Mouse (Mus musculus) brown adipose tissue, adult 24 weeks (tissue): ENCODE data around the gene Misp. TPM values are rescaled to one million over a fixed set of nuclear protein-coding genes. Genes with fewer than 3 reads are reported as not detected.

Experiments
- H3K27ac ChIP-seq: fragments of 200-500 bp; replicated peaks from 2 replicates; pipeline ENCODE4 v1.5.1; 2012; ENCODE audit warnings: low read depth, mild to moderate bottlenecking, low read length
- H3K4me1 ChIP-seq: fragments of 200-500 bp; 2 replicates; pipeline ENCODE4 v1.6.1; 2012; ENCODE audit warnings: low read length, mixed read lengths; ENCODE audit not compliant: control insufficient read depth, insufficient read depth, insufficient read length
- H3K4me3 ChIP-seq: fragments of 200-500 bp; 2 replicates; pipeline ENCODE4 v1.5.1; 2012; ENCODE audit warnings: low read depth, mild to moderate bottlenecking, low read length, moderate library complexity; ENCODE audit not compliant: insufficient read depth
- polyA plus RNA-seq: library from polyadenylated mRNA; stranded (reverse); fragments of >200 nt; gene quantifications from 2 replicates; pipeline ENCODE4 v1.2.4, GENCODE M21; 2012; ENCODE audit not compliant: missing spikeins, insufficient read depth, insufficient read length

Gene Misp
- polyA plus RNA-seq, 1 experiment = not detected

GRCm38 (mm10) chr10:79879527-79879926, 58.7 kb downstream of the Misp start:
- Histone ChIP-seq H3K27ac (no peak overlapping the region), H3K4me1 (peaks cover 6% of the 10 kb centered on the region), H3K4me3 (no peak overlapping the region)

Other genes starting within 250 kb of the Misp start
- gene Theg, start 233.7 kb upstream of the Misp start, polyA plus RNA-seq = not detected in 2 replicates
- gene C2cd4c, start 207.0 kb upstream of the Misp start, polyA plus RNA-seq = 0.48 TPM in 1 of 2 replicates, not detected in the other
- 0.92 and 1.7 TPM in 2 replicates for gene Shc2, start 183.1 kb upstream of the Misp start, polyA plus RNA-seq
- 1.2 TPM in 1 of 2 replicates, not detected in the other for gene Odf3l2, start 175.3 kb upstream of the Misp start, polyA plus RNA-seq
- not detected in 2 replicates for gene Madcam1, start 156.4 kb upstream of the Misp start, polyA plus RNA-seq
- gene Tpgs1, start 151.6 kb upstream of the Misp start, polyA plus RNA-seq = 17.0 and 17.6 TPM in 2 replicates
- gene Cdc34, start 138.8 kb upstream of the Misp start, polyA plus RNA-seq = 181 and 274 TPM in 2 replicates
- not detected in 2 replicates for gene Gzmm, start 132.0 kb upstream of the Misp start, polyA plus RNA-seq
- 495 and 669 TPM in 2 replicates for gene Bsg, start 116.5 kb upstream of the Misp start, polyA plus RNA-seq
- 0.52 TPM in 1 of 2 replicates, not detected in the other for gene Hcn2, start 104.4 kb upstream of the Misp start, polyA plus RNA-seq
- gene Polrmt, start 74.4 kb upstream of the Misp start, polyA plus RNA-seq = 20.1 and 32.1 TPM in 2 replicates
- gene Fgf22, start 65.9 kb upstream of the Misp start, polyA plus RNA-seq = not detected in 2 replicates
- gene Rnf126, start 54.0 kb upstream of the Misp start, polyA plus RNA-seq = 23.3 and 27.2 TPM in 2 replicates
- gene Fstl3, start 43.7 kb upstream of the Misp start, polyA plus RNA-seq = 0.96 and 1.3 TPM in 2 replicates
- not detected in 2 replicates for gene Prss57, start 30.0 kb upstream of the Misp start, polyA plus RNA-seq
- gene Palm, start 27.4 kb upstream of the Misp start, polyA plus RNA-seq = 12.4 and 18.7 TPM in 2 replicates
- gene Ptbp1, start 33.4 kb downstream of the Misp start, polyA plus RNA-seq = 45.6 and 50.5 TPM in 2 replicates
- gene Prtn3, start 53.5 kb downstream of the Misp start, polyA plus RNA-seq = 1.4 and 1.7 TPM in 2 replicates
- 1.3 TPM in 1 of 2 replicates, not detected in the other for gene Plppr3, start 53.6 kb downstream of the Misp start, polyA plus RNA-seq
- gene Elane, start 65.3 kb downstream of the Misp start, polyA plus RNA-seq = not detected in 2 replicates
- gene Cfd, start 69.9 kb downstream of the Misp start, polyA plus RNA-seq = 1,172 and 3,758 TPM in 2 replicates
- 11.2 and 12.9 TPM in 2 replicates for gene Med16, start 87.9 kb downstream of the Misp start, polyA plus RNA-seq
- gene Gm26602, start 89.9 kb downstream of the Misp start, polyA plus RNA-seq = not detected in 2 replicates
- 0.38 and 0.63 TPM in 2 replicates for gene Kiss1r, start 96.0 kb downstream of the Misp start, polyA plus RNA-seq
- 55.0 and 60.7 TPM in 2 replicates for gene R3hdm4, start 100.2 kb downstream of the Misp start, polyA plus RNA-seq
- gene Arid3a, start 106.1 kb downstream of the Misp start, polyA plus RNA-seq = 1.3 and 2.9 TPM in 2 replicates
- 25.6 and 44.7 TPM in 2 replicates for gene Wdr18, start 139.2 kb downstream of the Misp start, polyA plus RNA-seq
- not detected in 2 replicates for gene Grin3b, start 149.7 kb downstream of the Misp start, polyA plus RNA-seq
- 69.8 and 75.4 TPM in 2 replicates for gene Tmem259, start 163.3 kb downstream of the Misp start, polyA plus RNA-seq
- gene Cnn2, start 167.6 kb downstream of the Misp start, polyA plus RNA-seq = 6.4 and 10.3 TPM in 2 replicates
- 5.1 and 5.4 TPM in 2 replicates for gene Abca7, start 175.5 kb downstream of the Misp start, polyA plus RNA-seq
- 1.8 and 2.6 TPM in 2 replicates for gene Arhgap45, start 195.7 kb downstream of the Misp start, polyA plus RNA-seq
- 78.3 and 85.8 TPM in 2 replicates for gene Polr2e, start 218.8 kb downstream of the Misp start, polyA plus RNA-seq
- 2,282 and 3,621 TPM in 2 replicates for gene Gpx4, start 226.2 kb downstream of the Misp start, polyA plus RNA-seq